Mouse (Mus musculus): ENCODE measurements at regions not wholly inside any gene's neighbourhood (a gene's known extent, or its start where the extent isn't known, plus 50 kb on each side); places are given as distances from the start of the nearest gene placed in this dataset.

DNA sequence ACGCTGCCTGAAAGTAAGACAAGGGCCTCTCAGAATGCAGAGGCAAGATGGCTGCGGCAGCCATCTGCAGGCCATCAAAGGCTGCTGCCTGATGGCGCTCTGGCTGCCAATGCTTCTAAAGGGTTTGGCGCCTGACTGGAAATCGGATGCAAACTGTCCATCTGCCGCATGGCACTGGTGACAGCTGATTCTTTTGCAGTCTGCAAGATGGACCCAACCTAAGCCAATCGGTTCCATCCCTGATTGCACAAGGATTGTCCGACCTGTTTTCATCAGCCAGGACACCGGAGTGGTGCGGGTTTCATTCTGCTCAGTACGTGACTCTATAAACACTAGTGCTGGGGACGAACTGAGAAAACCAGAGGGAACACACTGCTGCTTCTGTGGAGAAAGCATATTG lies 183.1 kb upstream of the Tbc1d5 start:
- no peak overlapping the region for H3K4me3 ChIP-seq (ENCODE audit: control insufficient read depth, insufficient read depth, low read length)
- WGBS: 99% methylated on average over 12 of the region's 12 CpGs
- H3K4me1 ChIP-seq (replicated peaks; ENCODE audit: control insufficient read depth, insufficient read depth, low read length): no peaks in the 10 kb centered on the region
- TF ChIP-seq POLR2A (IDR thresholded peaks at IDR 0.05; ENCODE audit: control insufficient read depth, extremely low read depth, insufficient read depth, low read length, poor library complexity) (no peak), CTCF (IDR thresholded peaks at IDR 0.05; ENCODE audit: borderline replicate concordance, control insufficient read depth, extremely low read depth, insufficient read depth, low read length, poor library complexity) (no peak)
- no peak for DNase-seq
- H3K27ac ChIP-seq (ENCODE audit: control insufficient read depth, insufficient read depth, low read length): no peak overlapping the region
- H3K36me3 ChIP-seq (ENCODE audit: control insufficient read depth, insufficient read depth, low read length): no peaks in the 10 kb centered on the region
- H3K27me3 ChIP-seq (ENCODE audit: control insufficient read depth, insufficient read depth, low read length): no peaks in the 10 kb centered on the region

DNA sequence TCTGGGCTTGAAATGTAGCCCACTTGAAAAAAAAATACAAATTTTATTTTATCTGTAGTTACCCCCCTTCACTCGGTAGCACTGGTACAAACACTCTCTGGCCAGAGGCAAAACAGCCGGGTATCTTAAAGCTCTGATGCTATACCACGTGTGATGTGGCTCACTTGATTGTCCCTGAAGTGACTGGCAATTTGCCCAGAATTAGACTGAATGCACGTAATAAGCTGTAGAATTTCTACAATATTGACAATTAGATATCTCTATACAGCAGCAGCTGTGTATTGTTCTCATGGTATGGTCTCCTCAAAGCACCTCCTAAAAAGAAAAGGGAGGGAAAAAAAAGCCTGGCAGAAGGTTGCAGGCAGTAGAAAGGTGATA lies 179.2 kb upstream of the Tbc1d5 start:
- Histone ChIP-seq H3K27me3 (ENCODE audit: control insufficient read depth, insufficient read depth, low read length) (no peaks in the 10 kb centered on the region), H3K36me3 (ENCODE audit: control insufficient read depth, insufficient read depth, low read length) (no peaks in the 10 kb centered on the region), H3K27ac (ENCODE audit: control insufficient read depth, insufficient read depth, low read length) (no peak overlapping the region), H3K4me1 (replicated peaks; ENCODE audit: control insufficient read depth, insufficient read depth, low read length) (no peaks in the 10 kb centered on the region), H3K4me3 (ENCODE audit: control insufficient read depth, insufficient read depth, low read length) (no peak overlapping the region)
- WGBS: 64% methylated on average over 4 of the region's 4 CpGs
- no peak for DNase-seq
- TF ChIP-seq POLR2A (IDR thresholded peaks at IDR 0.05; ENCODE audit: control insufficient read depth, extremely low read depth, insufficient read depth, low read length, poor library complexity): no peak
- TF ChIP-seq CTCF (IDR thresholded peaks at IDR 0.05; ENCODE audit: borderline replicate concordance, control insufficient read depth, extremely low read depth, insufficient read depth, low read length, poor library complexity): no peak

GRCm38 (mm10) chr17:51357690-51358361 lies 178.7 kb upstream of the Tbc1d5 start:
- no peak overlapping the region for H3K4me3 ChIP-seq (ENCODE audit: control insufficient read depth, insufficient read depth, low read length)
- H3K27ac ChIP-seq (ENCODE audit: control insufficient read depth, insufficient read depth, low read length): no peak overlapping the region
- TF ChIP-seq POLR2A (IDR thresholded peaks at IDR 0.05; ENCODE audit: control insufficient read depth, extremely low read depth, insufficient read depth, low read length, poor library complexity): no peak
- no peak for TF ChIP-seq CTCF (IDR thresholded peaks at IDR 0.05; ENCODE audit: borderline replicate concordance, control insufficient read depth, extremely low read depth, insufficient read depth, low read length, poor library complexity)
- DNase-seq: no peak
- no peaks in the 10 kb centered on the region for H3K27me3 ChIP-seq (ENCODE audit: control insufficient read depth, insufficient read depth, low read length)
- H3K36me3 ChIP-seq (ENCODE audit: control insufficient read depth, insufficient read depth, low read length): no peaks in the 10 kb centered on the region
- WGBS: 97% methylated on average over 5 of the region's 5 CpGs
- H3K4me1 ChIP-seq (replicated peaks; ENCODE audit: control insufficient read depth, insufficient read depth, low read length): no peaks in the 10 kb centered on the region

DNA sequence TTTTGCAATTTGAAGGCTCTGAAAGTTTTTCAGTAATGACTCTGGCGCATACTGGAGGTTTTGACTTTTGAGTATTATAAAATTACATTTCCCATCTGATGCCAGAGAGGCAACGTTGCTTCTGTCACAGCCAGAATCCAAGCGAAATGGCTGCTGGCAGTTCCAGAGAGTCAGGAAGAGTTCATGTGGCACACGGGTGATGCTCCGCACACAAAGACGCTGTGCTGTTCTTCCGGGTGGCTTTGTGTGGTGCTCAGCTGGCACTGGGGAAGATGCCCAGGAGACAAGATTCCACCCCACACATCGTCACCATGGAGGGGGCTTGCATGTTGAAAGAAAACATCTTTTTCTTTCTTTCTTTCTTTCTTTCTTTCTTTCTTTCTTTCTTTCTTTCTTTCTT lies 177.3 kb upstream of the Tbc1d5 start:
- H3K4me3 ChIP-seq (ENCODE audit: control insufficient read depth, insufficient read depth, low read length): no peak overlapping the region
- TF ChIP-seq CTCF (IDR thresholded peaks at IDR 0.05; ENCODE audit: borderline replicate concordance, control insufficient read depth, extremely low read depth, insufficient read depth, low read length, poor library complexity): no peak
- TF ChIP-seq POLR2A (IDR thresholded peaks at IDR 0.05; ENCODE audit: control insufficient read depth, extremely low read depth, insufficient read depth, low read length, poor library complexity): no peak
- no peaks in the 10 kb centered on the region for H3K27me3 ChIP-seq (ENCODE audit: control insufficient read depth, insufficient read depth, low read length)
- 98% methylated on average over 8 of the region's 8 CpGs for WGBS
- no peaks in the 10 kb centered on the region for H3K36me3 ChIP-seq (ENCODE audit: control insufficient read depth, insufficient read depth, low read length)
- no peaks in the 10 kb centered on the region for H3K4me1 ChIP-seq (replicated peaks; ENCODE audit: control insufficient read depth, insufficient read depth, low read length)
- DNase-seq: no peak
- H3K27ac ChIP-seq (ENCODE audit: control insufficient read depth, insufficient read depth, low read length): no peak overlapping the region

GRCm38 (mm10) chr17:51321868-51322267 lies 142.7 kb upstream of the Tbc1d5 start:
- DNase-seq: no peak
- no peaks in the 10 kb centered on the region for H3K36me3 ChIP-seq (ENCODE audit: control insufficient read depth, insufficient read depth, low read length)
- no peak overlapping the region for H3K4me3 ChIP-seq (ENCODE audit: control insufficient read depth, insufficient read depth, low read length)
- TF ChIP-seq CTCF (IDR thresholded peaks at IDR 0.05; ENCODE audit: borderline replicate concordance, control insufficient read depth, extremely low read depth, insufficient read depth, low read length, poor library complexity): no peak
- no peak for TF ChIP-seq POLR2A (IDR thresholded peaks at IDR 0.05; ENCODE audit: control insufficient read depth, extremely low read depth, insufficient read depth, low read length, poor library complexity)
- no peak overlapping the region for H3K27ac ChIP-seq (ENCODE audit: control insufficient read depth, insufficient read depth, low read length)
- no peaks in the 10 kb centered on the region for H3K4me1 ChIP-seq (replicated peaks; ENCODE audit: control insufficient read depth, insufficient read depth, low read length)
- WGBS: 82% methylated on average over 7 of the region's 7 CpGs
- no peaks in the 10 kb centered on the region for H3K27me3 ChIP-seq (ENCODE audit: control insufficient read depth, insufficient read depth, low read length)

DNA sequence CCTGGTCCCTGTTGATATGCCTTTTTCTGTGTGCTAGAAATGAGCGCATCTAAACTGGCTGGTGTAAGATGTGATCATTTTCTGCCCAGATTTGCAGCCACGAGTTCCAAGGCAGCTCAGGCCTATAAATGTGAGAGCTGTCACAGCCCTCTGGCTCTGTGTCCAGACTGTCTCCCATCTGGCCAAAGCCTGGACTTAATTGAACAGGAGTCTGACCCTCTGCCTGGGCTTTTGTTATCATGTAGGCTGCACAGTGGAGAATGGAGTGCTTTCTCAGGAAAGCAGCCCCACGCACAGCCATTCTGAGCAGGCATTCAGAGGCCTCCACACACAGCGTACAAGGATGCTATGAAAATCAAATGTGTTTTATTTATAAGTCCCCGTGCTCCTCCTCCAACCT lies 141.9 kb upstream of the Tbc1d5 start:
- no peak for DNase-seq
- no peaks in the 10 kb centered on the region for H3K36me3 ChIP-seq (ENCODE audit: control insufficient read depth, insufficient read depth, low read length)
- no peaks in the 10 kb centered on the region for H3K4me1 ChIP-seq (replicated peaks; ENCODE audit: control insufficient read depth, insufficient read depth, low read length)
- H3K4me3 ChIP-seq (ENCODE audit: control insufficient read depth, insufficient read depth, low read length): no peak overlapping the region
- 95% methylated on average over 5 of the region's 5 CpGs for WGBS
- H3K27ac ChIP-seq (ENCODE audit: control insufficient read depth, insufficient read depth, low read length): no peak overlapping the region
- no peak for TF ChIP-seq CTCF (IDR thresholded peaks at IDR 0.05; ENCODE audit: borderline replicate concordance, control insufficient read depth, extremely low read depth, insufficient read depth, low read length, poor library complexity)
- TF ChIP-seq POLR2A (IDR thresholded peaks at IDR 0.05; ENCODE audit: control insufficient read depth, extremely low read depth, insufficient read depth, low read length, poor library complexity): no peak
- no peaks in the 10 kb centered on the region for H3K27me3 ChIP-seq (ENCODE audit: control insufficient read depth, insufficient read depth, low read length)

- whole genome bisulfite sequencing: 93% methylated on average over 14 of the region's 14 CpGs
Measured at GRCm38 (mm10) chr17:51304964-51305363, 125.8 kb upstream of the Tbc1d5 start.

More at GRCm38 (mm10) chr17:51304964-51305363, 125.8 kb upstream of the Tbc1d5 start:
- Histone ChIP-seq H3K36me3 (ENCODE audit: control insufficient read depth, insufficient read depth, low read length) (no peaks in the 10 kb centered on the region), H3K4me3 (ENCODE audit: control insufficient read depth, insufficient read depth, low read length) (no peak overlapping the region), H3K27ac (ENCODE audit: control insufficient read depth, insufficient read depth, low read length) (no peak overlapping the region), H3K4me1 (replicated peaks; ENCODE audit: control insufficient read depth, insufficient read depth, low read length) (peaks cover 4% of the 10 kb centered on the region; the same call in 1 of the 2 replicates), H3K27me3 (ENCODE audit: control insufficient read depth, insufficient read depth, low read length) (no peaks in the 10 kb centered on the region)
- DNase-seq: no peak
- no peak for TF ChIP-seq CTCF (IDR thresholded peaks at IDR 0.05; ENCODE audit: borderline replicate concordance, control insufficient read depth, extremely low read depth, insufficient read depth, low read length, poor library complexity)
- no peak for TF ChIP-seq POLR2A (IDR thresholded peaks at IDR 0.05; ENCODE audit: control insufficient read depth, extremely low read depth, insufficient read depth, low read length, poor library complexity)

All from thymus, adult 2 months (tissue).